Mouse (Mus musculus) c-Kit-positive CD71-positive TER-119-negative erythroid progenitor cells, embryonic 14.5 days (primary cell): ENCODE results near the gene Mrpl2.

Experiments used
- DNase-seq: peaks from one replicate; pipeline ENCODE4 v3.0.0-alpha.2; 2013; ENCODE audit warnings: low read depth

The Mrpl2 gene

GRCm38 (mm10) chr17:46667712-46668111 lies 21.7 kb downstream of the Mrpl2 start:
- DNase-seq, result no peak

GRCm38 (mm10) chr17:46669911-46670310 lies 23.9 kb downstream of the Mrpl2 start:
- DNase-seq, result no peak

- peak; percentile 88 for DNase-seq
These were observed 28.0 kb downstream of the Mrpl2 start, which contains the start of gene Rrp36 for GRCm38 (mm10) chr17:46673850-46674529. Gene Rrp36, minus strand, starts transcription at chr17:46674352.

GRCm38 (mm10) chr17:46674530-46675283 lies 28.7 kb downstream of the Mrpl2 start:
- no peak for DNase-seq

GRCm38 (mm10) chr17:46678416-46678815 lies 32.4 kb downstream of the Mrpl2 start, which contains the start of gene Mea1:
Gene Mea1, plus strand, starts transcription at chr17:46678793.
- DNase-seq, result no peak

- DNase-seq, result no peak
These were observed 32.9 kb downstream of the Mrpl2 start for GRCm38 (mm10) chr17:46678911-46679310.

- no peak for DNase-seq
These were observed 34.1 kb downstream of the Mrpl2 start for GRCm38 (mm10) chr17:46679843-46680759.

GRCm38 (mm10) chr17:46680760-46681373 lies 34.8 kb downstream of the Mrpl2 start, which contains the start of gene Klhdc3:
Gene Klhdc3, minus strand, starts transcription at chr17:46680914.
- DNase-seq, result peak; percentile 98

- DNase-seq, result no peak
These were observed 35.6 kb downstream of the Mrpl2 start for GRCm38 (mm10) chr17:46681466-46682118.

GRCm38 (mm10) chr17:46682654-46683389 lies 36.8 kb downstream of the Mrpl2 start:
- no peak for DNase-seq

- DNase-seq, result no peak
These were observed 39.9 kb downstream of the Mrpl2 start for GRCm38 (mm10) chr17:46685913-46686312.

- no peak for DNase-seq
These were observed 44.6 kb downstream of the Mrpl2 start for GRCm38 (mm10) chr17:46690665-46691064.

GRCm38 (mm10) chr17:46691390-46691789 lies 45.4 kb downstream of the Mrpl2 start:
- DNase-seq, result no peak

- no peak for DNase-seq
These were observed 48.6 kb downstream of the Mrpl2 start for GRCm38 (mm10) chr17:46694517-46695063.

GRCm38 (mm10) chr17:46698515-46698914 lies 52.5 kb downstream of the Mrpl2 start:
- no peak for DNase-seq

GRCm38 (mm10) chr17:46699245-46699644 lies 53.2 kb downstream of the Mrpl2 start:
- no peak for DNase-seq
